Mouse (Mus musculus): ENCODE measurements at regions not wholly inside any gene's neighbourhood (a gene's known extent, or its start where the extent isn't known, plus 50 kb on each side); places are given as distances from the start of the nearest gene placed in this dataset.

GRCm38 (mm10) chr1:61111731-61112309, 134.1 kb downstream of the Icos start:
- H3K9ac ChIP-seq (replicated peaks; ENCODE audit: low read depth, low read length), result no peak overlapping the region
- H3K4me2 ChIP-seq (ENCODE audit: low read depth, low read length), result no peak overlapping the region
- ATAC-seq (ENCODE audit: insufficient read depth, low read depth) (no peak), DNase-seq (ENCODE audit: low spot score) (no peak)
- H3K9me3 ChIP-seq (replicated peaks; ENCODE audit: control insufficient read depth, low read length), result no peaks in the 10 kb centered on the region
- no peak for TF ChIP-seq CTCF (IDR thresholded peaks at IDR 0.05; ENCODE audit: low read depth)
- TF ChIP-seq EP300 (IDR thresholded peaks at IDR 0.05; ENCODE audit: low read depth), result no peak
- H3K36me3 ChIP-seq (replicated peaks; ENCODE audit: control insufficient read depth, insufficient read depth, low read length), result no peaks in the 10 kb centered on the region
- H3K4me1 ChIP-seq (ENCODE audit: control insufficient read depth, insufficient read depth), result no peaks in the 10 kb centered on the region
- no peaks in the 10 kb centered on the region for H3K27me3 ChIP-seq (ENCODE audit: control insufficient read depth, insufficient read depth, low read length)
- WGBS, result 86% methylated on average over 13 of the region's 13 CpGs
- no peak overlapping the region for H3K4me3 ChIP-seq (ENCODE audit: low read depth, low read length)
- H3K27ac ChIP-seq (ENCODE audit: low read depth), result no peak overlapping the region

GRCm38 (mm10) chr1:61117535-61117934, 139.8 kb downstream of the Icos start:
- no peak overlapping the region for H3K27ac ChIP-seq (ENCODE audit: low read depth)
- no peaks in the 10 kb centered on the region for H3K9me3 ChIP-seq (replicated peaks; ENCODE audit: control insufficient read depth, low read length)
- ATAC-seq (ENCODE audit: insufficient read depth, low read depth) (no peak), DNase-seq (ENCODE audit: low spot score) (no peak)
- WGBS, result 31% methylated on average over 9 of the region's 10 CpGs
- H3K9ac ChIP-seq (replicated peaks; ENCODE audit: low read depth, low read length), result no peak overlapping the region
- H3K4me2 ChIP-seq (ENCODE audit: low read depth, low read length), result no peak overlapping the region
- H3K4me1 ChIP-seq (ENCODE audit: control insufficient read depth, insufficient read depth), result no peaks in the 10 kb centered on the region
- no peaks in the 10 kb centered on the region for H3K36me3 ChIP-seq (replicated peaks; ENCODE audit: control insufficient read depth, insufficient read depth, low read length)
- no peak for TF ChIP-seq EP300 (IDR thresholded peaks at IDR 0.05; ENCODE audit: low read depth)
- TF ChIP-seq CTCF (IDR thresholded peaks at IDR 0.05; ENCODE audit: low read depth), result no peak
- H3K4me3 ChIP-seq (ENCODE audit: low read depth, low read length), result no peak overlapping the region
- H3K27me3 ChIP-seq (ENCODE audit: control insufficient read depth, insufficient read depth, low read length), result no peaks in the 10 kb centered on the region

- ATAC-seq (ENCODE audit: insufficient read depth, low read depth), result no peak
- no peak for DNase-seq (ENCODE audit: low spot score)
- 57% methylated on average over 4 of the region's 4 CpGs for WGBS
- Histone ChIP-seq H3K4me3 (ENCODE audit: low read depth, low read length) (no peak overlapping the region), H3K36me3 (replicated peaks; ENCODE audit: control insufficient read depth, insufficient read depth, low read length) (no peaks in the 10 kb centered on the region), H3K4me1 (ENCODE audit: control insufficient read depth, insufficient read depth) (no peaks in the 10 kb centered on the region), H3K9me3 (replicated peaks; ENCODE audit: control insufficient read depth, low read length) (no peaks in the 10 kb centered on the region), H3K4me2 (ENCODE audit: low read depth, low read length) (no peak overlapping the region), H3K27me3 (ENCODE audit: control insufficient read depth, insufficient read depth, low read length) (no peaks in the 10 kb centered on the region), H3K9ac (replicated peaks; ENCODE audit: low read depth, low read length) (no peak overlapping the region), H3K27ac (ENCODE audit: low read depth) (no peak overlapping the region)
- TF ChIP-seq EP300 (IDR thresholded peaks at IDR 0.05; ENCODE audit: low read depth), result no peak
- no peak for TF ChIP-seq CTCF (IDR thresholded peaks at IDR 0.05; ENCODE audit: low read depth)
These were observed 140.3 kb downstream of the Icos start for GRCm38 (mm10) chr1:61118071-61118470.

- Histone ChIP-seq H3K36me3 (replicated peaks; ENCODE audit: control insufficient read depth, insufficient read depth, low read length) (no peaks in the 10 kb centered on the region), H3K27ac (ENCODE audit: low read depth) (no peak overlapping the region), H3K4me2 (ENCODE audit: low read depth, low read length) (no peak overlapping the region), H3K27me3 (ENCODE audit: control insufficient read depth, insufficient read depth, low read length) (no peaks in the 10 kb centered on the region), H3K9ac (replicated peaks; ENCODE audit: low read depth, low read length) (no peak overlapping the region), H3K4me3 (ENCODE audit: low read depth, low read length) (no peak overlapping the region), H3K4me1 (ENCODE audit: control insufficient read depth, insufficient read depth) (no peaks in the 10 kb centered on the region), H3K9me3 (replicated peaks; ENCODE audit: control insufficient read depth, low read length) (no peaks in the 10 kb centered on the region)
- no peak for TF ChIP-seq EP300 (IDR thresholded peaks at IDR 0.05; ENCODE audit: low read depth)
- ATAC-seq (ENCODE audit: insufficient read depth, low read depth) (no peak), DNase-seq (ENCODE audit: low spot score) (no peak)
- 64% methylated on average over 4 of the region's 4 CpGs for WGBS
These were observed 143.8 kb downstream of the Icos start for GRCm38 (mm10) chr1:61121480-61121879.

- ATAC-seq (ENCODE audit: insufficient read depth, low read depth) (no peak), DNase-seq (ENCODE audit: low spot score) (no peak)
- WGBS, result 80% methylated on average over 2 of the region's 2 CpGs
- H3K9me3 ChIP-seq (replicated peaks; ENCODE audit: control insufficient read depth, low read length), result no peaks in the 10 kb centered on the region
- H3K36me3 ChIP-seq (replicated peaks; ENCODE audit: control insufficient read depth, insufficient read depth, low read length), result no peaks in the 10 kb centered on the region
- no peaks in the 10 kb centered on the region for H3K27me3 ChIP-seq (ENCODE audit: control insufficient read depth, insufficient read depth, low read length)
- H3K4me3 ChIP-seq (ENCODE audit: low read depth, low read length), result no peak overlapping the region
- H3K4me2 ChIP-seq (ENCODE audit: low read depth, low read length), result no peak overlapping the region
- H3K4me1 ChIP-seq (ENCODE audit: control insufficient read depth, insufficient read depth), result no peaks in the 10 kb centered on the region
- H3K9ac ChIP-seq (replicated peaks; ENCODE audit: low read depth, low read length), result no peak overlapping the region
- TF ChIP-seq CTCF (IDR thresholded peaks at IDR 0.05; ENCODE audit: low read depth), result no peak
- TF ChIP-seq EP300 (IDR thresholded peaks at IDR 0.05; ENCODE audit: low read depth), result no peak
- no peak overlapping the region for H3K27ac ChIP-seq (ENCODE audit: low read depth)
These were observed 147.4 kb downstream of the Icos start for GRCm38 (mm10) chr1:61125127-61125526.
